Mouse (Mus musculus) heart, postnatal 10 days (tissue): Measurements from ENCODE around the gene Phf1. TPM values are rescaled to one million over a fixed set of nuclear protein-coding genes. Genes with fewer than 3 reads are reported as not detected.
"Not testable (repeated sequence)": the region's sequence is repeated elsewhere in the genome, so short reads cannot be mapped to it uniquely, and the experiment has no call there.

ENCODE experiments used
- DNase-seq, 2 experiments: peaks; one replicate each; pipeline ENCODE4 v3.0.0; 2021
- intact Hi-C: fragments of 180-260 bp; cut with DNase I; formaldehyde crosslinking; loops from one replicate; pipeline ENCODE4 v1.15.1; 2025
- microRNA-seq, 2 experiments: library from miRNA; unstranded; fragments of <30 nt; microRNA quantifications; one replicate each; pipeline ENCODE4 v1.2.0; 2022
- total RNA-seq, 2 experiments: library from RNA; stranded (reverse); gene quantifications; 2 replicates each; pipeline ENCODE4 v1.2.3; 2021

The Phf1 gene
- total RNA-seq, 2 experiments from 2014 or later = 10.1 to 12.4 TPM

DNA sequence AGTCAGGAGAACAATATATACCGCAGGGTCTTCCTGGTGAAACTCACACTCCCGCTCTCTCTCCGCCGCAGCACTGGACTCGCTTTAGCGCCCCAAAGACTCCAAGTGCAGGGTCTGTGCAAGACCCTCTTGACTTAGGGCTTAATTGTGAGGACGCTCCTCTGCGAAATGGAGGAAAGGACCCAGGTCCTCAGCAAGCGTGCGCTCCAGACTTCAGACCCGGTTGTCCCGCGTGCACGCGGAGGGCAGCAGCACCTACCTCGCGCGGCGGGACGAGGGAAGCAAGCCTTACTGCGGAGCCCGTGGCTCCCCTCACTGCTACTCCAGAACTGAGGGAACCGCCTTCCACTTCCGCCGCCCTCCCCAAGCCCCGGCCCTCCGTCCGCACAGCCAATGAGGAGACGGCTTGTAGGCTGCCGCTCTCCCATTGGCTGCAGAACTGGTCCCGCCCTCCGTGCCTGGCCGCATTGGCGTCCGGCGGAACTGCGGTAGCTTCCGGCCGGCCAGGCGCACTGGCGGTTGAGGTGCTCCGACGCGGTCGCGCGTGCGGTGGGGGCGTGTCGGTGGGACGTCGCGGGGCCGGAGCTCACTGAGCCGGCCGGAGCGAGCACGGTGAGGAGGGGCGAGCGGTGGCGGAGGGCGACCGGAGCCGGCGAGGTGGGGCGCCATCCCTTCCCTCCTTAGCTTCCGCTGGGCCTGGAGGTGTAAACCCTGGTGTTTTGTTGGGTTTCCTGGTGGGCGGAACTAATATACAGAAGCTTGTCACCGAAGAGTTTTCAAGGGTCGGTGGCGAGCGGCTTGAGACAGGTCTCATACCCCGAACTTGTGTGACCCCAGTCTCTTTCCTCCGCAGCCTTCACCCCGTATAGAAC lies 40.1 kb downstream of the Phf1 start, which contains the start of gene Zbtb9:
Zbtb9 (plus strand) TSS at position 465 of the 872 bp plus-strand sequence.
- intact Hi-C loops = no loop called here

DNA sequence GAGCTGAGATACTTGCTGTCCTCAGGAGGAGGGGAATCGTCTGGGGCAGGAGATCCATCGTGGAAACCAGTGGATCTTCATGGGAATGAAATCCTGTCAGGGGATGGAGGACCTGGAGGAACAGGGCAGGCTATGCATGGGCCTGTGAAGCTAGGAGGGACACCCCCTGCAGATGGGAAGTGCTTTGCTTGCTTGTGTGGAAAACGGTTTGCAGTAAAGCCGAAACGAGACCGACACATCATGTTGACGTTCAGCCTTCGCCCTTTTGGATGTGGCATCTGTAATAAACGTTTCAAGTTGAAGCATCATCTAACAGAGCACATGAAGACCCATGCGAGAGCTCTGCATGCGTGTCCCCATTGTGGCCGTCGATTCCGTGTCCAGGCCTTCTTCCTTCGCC lies 41.7 kb downstream of the Phf1 start:
- intact Hi-C loops = no loop called here

More for the DNA sequence above, 40.1 kb downstream of the Phf1 start, which contains the start of gene Zbtb9:
- DNase-seq = peak; percentile 96 to 97

DNA sequence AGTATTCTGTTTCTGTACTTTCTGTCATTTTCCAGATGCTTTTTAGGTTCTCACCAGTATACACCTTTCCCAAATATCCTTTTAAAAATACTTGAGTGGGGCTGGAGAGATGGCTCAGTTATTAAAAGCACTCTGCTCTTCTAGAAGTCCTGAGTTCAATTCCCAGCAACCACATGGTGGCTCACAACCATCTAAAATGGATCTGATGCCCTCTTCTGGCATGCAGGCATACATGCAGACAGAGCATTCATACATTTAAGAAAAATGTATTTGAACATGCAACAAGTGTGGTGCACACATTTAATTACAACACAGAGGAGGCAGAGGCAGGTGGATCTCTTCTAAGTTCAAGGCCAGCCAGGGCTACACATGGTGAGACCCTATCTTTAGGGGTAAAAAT lies 42.6 kb downstream of the Phf1 start:
- no peak for DNase-seq
- intact Hi-C loops = no loop called here

More for the DNA sequence above, 41.7 kb downstream of the Phf1 start:
- DNase-seq = no peak

DNA sequence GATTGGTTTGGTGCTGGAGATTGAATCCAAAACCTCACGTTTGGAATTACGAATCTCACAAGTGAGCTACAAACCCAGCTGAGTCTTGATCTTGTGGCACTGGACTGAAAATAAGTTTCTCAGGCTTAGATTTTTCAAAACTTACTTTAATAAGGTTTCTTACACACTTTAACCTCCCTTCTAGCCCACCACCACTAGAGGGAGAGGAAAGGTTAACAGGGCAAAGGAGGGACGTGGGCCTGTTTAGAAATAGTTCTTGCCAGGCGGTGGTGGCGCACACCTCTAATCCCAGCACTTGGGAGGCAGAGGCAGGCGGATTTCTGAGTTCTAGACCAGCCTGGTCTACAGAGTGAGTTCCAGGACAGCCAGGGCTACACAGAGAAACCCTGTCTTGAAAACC lies 44.5 kb downstream of the Phf1 start:
- intact Hi-C loops = not testable (repeated sequence)

DNA sequence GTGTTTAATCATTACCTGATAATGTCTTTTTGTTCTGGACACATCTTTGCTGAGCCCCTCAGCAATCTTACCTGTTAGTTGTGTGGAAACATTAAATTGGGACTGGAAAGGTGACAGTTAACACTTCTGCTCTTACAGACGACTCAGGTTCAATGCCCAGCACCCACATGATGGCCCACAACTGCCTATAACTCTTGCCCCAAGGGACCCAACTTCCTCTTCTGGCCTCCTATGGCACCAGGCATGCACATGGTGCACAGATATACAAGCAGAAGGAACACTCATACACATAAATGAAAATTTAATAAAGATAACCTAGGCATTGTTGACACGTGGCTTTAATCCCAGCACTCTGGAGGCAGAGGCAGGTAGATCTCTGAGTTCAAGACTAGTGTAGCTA lies 46.6 kb downstream of the Phf1 start:
- intact Hi-C loops = no loop called here
- no peak for DNase-seq

More for the DNA sequence above, 44.5 kb downstream of the Phf1 start:
- not testable (repeated sequence) for DNase-seq

DNA sequence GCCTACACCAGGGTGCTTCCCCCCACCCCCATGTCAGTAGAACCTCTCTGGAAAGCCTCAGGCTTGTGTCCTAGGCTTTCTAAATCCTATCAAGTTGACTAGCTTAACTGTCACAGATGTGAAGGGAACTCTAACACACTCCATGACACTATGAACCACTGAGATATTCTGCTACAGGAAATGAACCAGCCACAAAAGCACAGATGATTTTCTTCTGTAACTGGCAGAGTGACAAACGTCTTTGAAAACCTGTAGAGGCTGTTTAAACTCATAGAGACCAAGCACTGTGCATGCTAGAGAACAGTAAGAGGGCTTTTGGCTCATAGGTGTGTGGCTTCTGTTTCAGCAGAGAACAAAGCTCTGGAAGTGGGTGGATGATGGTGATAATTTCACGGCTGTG lies 48.2 kb downstream of the Phf1 start:
- no peak for DNase-seq
- intact Hi-C loops = no loop called here

DNA sequence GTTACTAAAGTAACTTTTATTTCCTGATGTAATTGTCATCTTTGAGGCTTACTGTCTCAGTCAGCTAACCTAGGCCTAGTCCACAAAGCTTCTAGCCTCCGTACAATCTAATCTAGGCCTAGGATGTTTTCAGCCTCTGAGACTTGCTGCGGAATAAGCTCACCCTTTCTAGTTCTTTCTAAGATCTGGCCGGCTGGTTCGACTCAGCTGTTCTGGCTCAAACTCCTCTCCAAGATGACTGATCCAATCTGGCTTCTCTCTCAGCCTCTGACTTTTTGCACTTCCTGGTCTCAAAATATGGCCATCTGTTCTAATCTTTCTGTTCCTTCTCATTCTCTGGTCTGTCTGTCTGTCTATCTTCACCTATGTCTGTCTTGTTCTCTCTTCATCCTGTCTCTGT lies 50.5 kb downstream of the Phf1 start:
- intact Hi-C loops = no loop called here
- peak; percentile 45 to 46 for DNase-seq

DNA sequence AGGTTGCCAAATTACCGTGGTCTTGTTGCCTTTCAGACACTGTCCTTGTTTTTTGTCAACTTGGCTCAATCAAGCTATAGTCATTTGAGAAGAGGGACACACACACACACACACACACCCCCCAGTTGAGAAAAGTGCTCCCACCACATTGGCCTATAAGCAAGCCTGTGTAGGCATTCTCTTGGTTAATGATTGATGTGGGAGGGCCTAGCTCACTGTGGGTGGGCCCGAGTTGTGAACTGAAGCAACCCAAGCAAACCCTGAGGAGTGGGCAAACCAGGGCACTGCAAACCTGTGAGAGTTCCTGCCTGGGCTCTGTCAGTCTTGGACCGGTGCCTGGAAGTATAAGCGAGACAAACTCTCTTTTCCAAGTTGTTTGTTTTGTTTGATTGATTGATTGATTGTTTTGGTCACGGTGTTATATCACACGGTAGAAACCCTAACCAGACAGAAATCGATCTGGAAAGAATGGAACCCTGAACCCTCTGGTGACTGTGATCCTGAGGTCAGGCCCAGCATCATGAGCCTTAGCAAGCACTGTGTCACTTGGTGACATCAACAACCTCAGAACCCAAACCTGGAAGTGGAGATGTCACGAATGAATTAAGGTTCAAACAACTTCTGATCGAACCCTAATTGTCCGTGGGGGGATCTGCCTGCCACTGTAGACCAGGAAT lies 52.8 kb downstream of the Phf1 start:
- intact Hi-C loops = no loop called here
- DNase-seq = no peak

Small RNA genes lying within 50 kb of the gene (microRNA-seq; reads per million reads assigned to microRNA genes)
- gene Gm27775 = 0 reads per million in 2 experiments
- gene Mir3083 = 0.35 to 0.95 reads per million in 2 experiments
- gene Mir6968 = 0.24 to 0.70 reads per million in 2 experiments

Other genes with a start within 250 kb of the Phf1 start
- gene Crebrf, start 217.4 kb upstream of the Phf1 start, total RNA-seq = 10 to 100 TPM; 31.8 to 36.0 TPM
- gene Bnip1, start 152.0 kb upstream of the Phf1 start, total RNA-seq = 10 to 100 TPM; 35.7 to 38.2 TPM
- 10 to 100 TPM; 77.5 to 93.1 TPM for gene Nkx2-5, start 88.0 kb upstream of the Phf1 start, total RNA-seq
- 1 to 10 TPM; 3.9 to 4.1 TPM for gene Kifc5b, start 16.0 kb upstream of the Phf1 start, total RNA-seq
- 100 to 1,000 TPM; 102 to 105 TPM for gene Cuta, start 6.5 kb downstream of the Phf1 start, total RNA-seq
- 10 to 100 TPM in 1 of 2 experiments, 1 to 10 TPM in 1; 9.3 to 10.8 TPM for gene Syngap1, start 8.2 kb downstream of the Phf1 start, total RNA-seq
- 1 to 10 TPM; 2.7 to 4.9 TPM for gene Zbtb9, start 40.1 kb downstream of the Phf1 start, total RNA-seq
- 10 to 100 TPM; 40.4 to 43.2 TPM for gene Bak1, start 96.0 kb downstream of the Phf1 start, total RNA-seq
- 1 to 10 TPM; 8.0 to 9.0 TPM for gene Itpr3, start 124.3 kb downstream of the Phf1 start, total RNA-seq
- gene Uqcc2, start 200.9 kb downstream of the Phf1 start, total RNA-seq = 100 to 1,000 TPM; 278 to 279 TPM
- 1 to 10 TPM; 9.2 to 10.0 TPM for gene Ip6k3, start 234.7 kb downstream of the Phf1 start, total RNA-seq